Mouse (Mus musculus): ENCODE measurements at regions not wholly inside any gene's neighbourhood (a gene's known extent, or its start where the extent isn't known, plus 50 kb on each side); places are given as distances from the start of the nearest gene placed in this dataset.

DNA sequence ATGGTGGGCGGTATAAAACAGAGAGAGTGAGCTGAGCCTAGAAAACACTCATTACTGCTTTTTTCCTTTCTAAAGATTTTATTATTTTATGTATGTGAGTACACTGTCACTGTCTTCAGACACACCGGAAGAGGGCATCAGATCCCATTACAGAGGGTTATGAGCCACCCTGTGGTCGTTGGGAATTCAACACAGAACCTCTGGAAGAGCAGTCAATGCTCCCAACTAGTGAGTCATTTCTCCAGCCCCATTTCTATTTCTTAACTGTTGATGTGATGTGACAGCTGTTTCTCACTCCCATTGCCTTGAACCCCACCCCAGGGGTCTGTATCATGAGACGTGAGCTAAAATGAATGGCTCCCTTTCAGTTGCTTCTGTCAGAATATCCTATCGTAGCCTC is 82.6 kb upstream of the Haao start:
- no peak for TF ChIP-seq CTCF (IDR thresholded peaks at IDR 0.05; ENCODE audit: extremely low read depth, insufficient read length, insufficient replicate concordance, low read depth, low read length)
- TF ChIP-seq POLR2A (IDR thresholded peaks at IDR 0.05; ENCODE audit: low read depth, low read length) = no peak

Measured in small intestine, adult 2 months (tissue).